In the genomic region with DNA sequence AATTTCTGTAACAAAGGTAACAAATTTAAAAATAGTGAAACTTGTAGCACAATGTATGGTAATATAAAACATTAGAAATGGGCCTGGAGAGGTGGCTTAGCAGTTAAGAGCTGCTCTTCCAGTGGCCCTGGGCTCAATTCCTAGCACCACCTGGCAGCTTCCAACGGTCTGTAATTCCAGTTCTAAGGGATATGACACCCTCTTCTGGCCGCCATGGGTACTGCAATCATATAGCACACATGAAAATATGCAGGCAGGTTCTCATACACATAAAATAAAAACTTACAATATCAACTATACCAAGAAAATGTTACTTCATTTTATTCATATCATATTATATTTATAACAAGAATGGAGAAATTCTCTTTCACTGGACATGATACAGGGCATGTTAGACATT, we compare ENCODE assay signal across 20 mouse cellular contexts. TPM values are rescaled to one million over a fixed set of nuclear protein-coding genes. Genes with fewer than 3 reads are reported as not detected.
DNase-seq lines count a peak whose midpoint lies in the region; ATAC-seq and TF ChIP-seq lines count a peak whose summit lies in the region.
"Had no signal": no experiment of that assay in that cellular context is flagged by ENCODE, and none has a peak within 500 bp of the region (broad histone marks: within the 10 kb centered on the region; RNA-seq: fewer than 3 reads in every experiment).

No protein-coding gene starts in this region.

- H3K27ac ChIP-seq in liver, postnatal 0 days (ENCODE audit: low read depth) = no peak overlapping the region
- H3K27ac ChIP-seq in ES-Bruce4 (ENCODE audit: insufficient read depth, low read length) = no peak overlapping the region
- H3K27ac ChIP-seq: embryonic facial prominence, embryonic 15.5 days; liver, embryonic 13.5 days; midbrain, embryonic 10.5 days had no signal

- H3K4me3 ChIP-seq in liver, postnatal 0 days (ENCODE audit: low read depth, low read length) = no peak overlapping the region
- no peak overlapping the region for H3K4me3 ChIP-seq in ES-Bruce4 (ENCODE audit: low read depth, low read length)
- H3K4me3 ChIP-seq: embryonic facial prominence, embryonic 15.5 days; heart, embryonic 12.5 days; liver, embryonic 13.5 days; midbrain, embryonic 10.5 days had no signal

- H3K9ac ChIP-seq in liver, postnatal 0 days (replicated peaks) = no peak overlapping the region
- H3K9ac ChIP-seq in ES-Bruce4 (ENCODE audit: low read depth, poor library complexity, severe bottlenecking) = no peak overlapping the region
- H3K9ac ChIP-seq: embryonic facial prominence, embryonic 15.5 days; heart, embryonic 12.5 days; liver, embryonic 13.5 days had no signal

- H3K36me3 ChIP-seq in liver, postnatal 0 days (replicated peaks; ENCODE audit: insufficient read depth, low read length) = peaks cover 33% of the 10 kb centered on the region
- peaks cover 14% of the 10 kb centered on the region for H3K36me3 ChIP-seq in ES-Bruce4 (ENCODE audit: control insufficient read depth, insufficient read depth, low read length, poor library complexity, severe bottlenecking)

- 87% methylated on average over 2 of the region's 2 CpGs for WGBS in liver, postnatal 0 days (ENCODE audit: insufficient replicate concordance)

- intact Hi-C loops in heart, postnatal 36 days (cut with DNase I) = no loop called here

- TF ChIP-seq CTCF in liver, postnatal 0 days (IDR thresholded peaks at IDR 0.05; ENCODE audit: low read depth) = peak; percentile 42
- TF ChIP-seq CTCF in ES-Bruce4 (IDR thresholded peaks at IDR 0.05; ENCODE audit: low read depth, low read length) = peak; percentile 10

- ATAC-seq in liver, postnatal 0 days = no peak
- no peak for ATAC-seq in erythroblast, adult 5-6 weeks (replicated peaks; ENCODE audit: low FRiP score, poor library complexity, severe bottlenecking)
- ATAC-seq: hindbrain, embryonic 16.5 days had no signal

- no peak overlapping the region for H3K4me2 ChIP-seq in liver, postnatal 0 days (ENCODE audit: low read depth, low read length)
- H3K4me2 ChIP-seq: embryonic facial prominence, embryonic 15.5 days; heart, embryonic 12.5 days; liver, embryonic 13.5 days had no signal

- TF ChIP-seq POLR2A in ES-Bruce4 (IDR thresholded peaks at IDR 0.05; ENCODE audit: insufficient read depth, low read length) = no peak

- peaks cover 3% of the 10 kb centered on the region; the same call in 1 of the 2 replicates for H3K9me3 ChIP-seq in liver, postnatal 0 days (ENCODE audit: low read length)
- H3K9me3 ChIP-seq in ES-Bruce4 (replicated peaks; ENCODE audit: control insufficient read depth, insufficient read depth, low read length, poor library complexity, severe bottlenecking) = 0 out of 2 replicates have a peak, but pooled peaks cover 3% of the 10 kb centered on the region
- H3K9me3 ChIP-seq: embryonic facial prominence, embryonic 15.5 days; liver, embryonic 13.5 days had no signal

- H3K4me1 ChIP-seq in liver, postnatal 0 days (ENCODE audit: insufficient read depth) = peaks cover 3% of the 10 kb centered on the region; the same call in 1 of the 2 replicates
- H3K4me1 ChIP-seq in ES-Bruce4 (ENCODE audit: control insufficient read depth, insufficient read depth, low read length) = no peaks in the 10 kb centered on the region
- H3K4me1 ChIP-seq: embryonic facial prominence, embryonic 15.5 days; midbrain, embryonic 10.5 days had no signal

- H3K27me3 ChIP-seq in liver, postnatal 0 days (ENCODE audit: insufficient read depth, low read length) = no peaks in the 10 kb centered on the region
- no peaks in the 10 kb centered on the region for H3K27me3 ChIP-seq in ES-Bruce4 (ENCODE audit: control insufficient read depth, insufficient read depth, low read length, poor library complexity, severe bottlenecking)
- H3K27me3 ChIP-seq: embryonic facial prominence, embryonic 15.5 days; heart, embryonic 12.5 days; liver, embryonic 13.5 days had no signal

- no peak for TF ChIP-seq EP300 in liver, postnatal 0 days (IDR thresholded peaks at IDR 0.05; ENCODE audit: low read depth)
- TF ChIP-seq EP300 in ES-Bruce4 (IDR thresholded peaks at IDR 0.05; ENCODE audit: insufficient read depth, low read depth, low read length) = no peak

- DNase-seq in heart, adult 11 months = peak; percentile 39
- DNase-seq in heart, postnatal 36 days = no peak
- no peak for DNase-seq in liver, postnatal 0 days
- DNase-seq in liver = no peak
- DNase-seq in naive thymus-derived CD4-positive, alpha-beta T cell, adult 2 months (ENCODE audit: low read depth) = peak; percentile 15
- DNase-seq: cerebellum, postnatal 10 days; embryo, embryonic 11 days; gastrocnemius, postnatal 36 days; kidney, adult 8-10 months; kidney, postnatal 25 days; liver, embryonic 13.5 days; lung, postnatal 36 days; right cerebral cortex, postnatal 14 days; thymus, postnatal 36 days had no signal

RNA-seq across cellular contexts. Expression of gene Hdc, which starts 21.2 kb away (rescaled TPM):
- total RNA-seq in heart, postnatal 36 days (2021) = 1 to 10 TPM in 1 of 2 experiments, under 1 TPM in 1; 0.95 to 1.2 TPM
- 4.5 and 6.0 TPM in 2 replicates for polyA plus RNA-seq in liver, postnatal 0 days (2015; fragmentation: Nextera tagmentation; extraction: Ambion mirVana)
- not detected in 2 replicates for polyA plus RNA-seq in ES-Bruce4 (2011; ENCODE audit: insufficient read depth, insufficient read length, low read depth, missing spikeins)
- 14.8 and 34.1 TPM in 2 replicates for total RNA-seq in erythroblast, adult 5-6 weeks (2015; ENCODE audit: low replicate concordance)
- total RNA-seq in erythroblast, adult 5-6 weeks (2017; ENCODE audit: low replicate concordance) = 22.3 and 24.3 TPM in 2 replicates

RNA-seq across cellular contexts. Expression of gene Gabpb1, which starts 35.8 kb away (rescaled TPM):
- 10 to 100 TPM; 12.1 to 13.6 TPM for total RNA-seq in heart, postnatal 36 days (2021)
- 12.6 and 13.2 TPM in 2 replicates for polyA plus RNA-seq in liver, postnatal 0 days (2015; fragmentation: Nextera tagmentation; extraction: Ambion mirVana)
- 70.4 and 72.3 TPM in 2 replicates for polyA plus RNA-seq in ES-Bruce4 (2011; ENCODE audit: insufficient read depth, insufficient read length, low read depth, missing spikeins)
- 9.0 and 16.1 TPM in 2 replicates for total RNA-seq in erythroblast, adult 5-6 weeks (2015; ENCODE audit: low replicate concordance)
- 10.9 and 11.4 TPM in 2 replicates for total RNA-seq in erythroblast, adult 5-6 weeks (2017; ENCODE audit: low replicate concordance)

Comparison
In these comparisons a context has a peak if more than half of its experiments do, and no peak if none do; other contexts are left out.
1. DNase-seq: peak in heart, adult 11 months (single experiment) and naive thymus-derived CD4-positive, alpha-beta T cell, adult 2 months (single experiment); none in heart, postnatal 36 days (0 of 2), liver, postnatal 0 days (single experiment) and liver (single experiment).
2. RNA of gene Hdc, which starts 21.2 kb away (total RNA-seq): 14.8 to 34.1 TPM in erythroblast, adult 5-6 weeks; 0.95 to 1.2 TPM in heart, postnatal 36 days; every median in the first group is over 4 times any median in the second.